Mouse (Mus musculus): ENCODE data around the gene Lrch1. TPM values are rescaled to one million over a fixed set of nuclear protein-coding genes. Genes with fewer than 3 reads are reported as not detected.

Gene Lrch1
- polyA plus RNA-seq, 2 experiments: 2.7 to 3.4 TPM

- Histone ChIP-seq H3K9me3 (ENCODE audit: control insufficient read depth, low read length) (no peaks in the 10 kb centered on the region), H3K9ac (replicated peaks) (no peak overlapping the region), H3K27ac (no peak overlapping the region), H3K4me2 (ENCODE audit: low read depth) (no peak overlapping the region), H3K36me3 (replicated peaks; ENCODE audit: control insufficient read depth, insufficient read depth, low read depth) (no peaks in the 10 kb centered on the region), H3K27me3 (ENCODE audit: control insufficient read depth, insufficient read depth, low read length) (no peaks in the 10 kb centered on the region), H3K4me1 (replicated peaks; ENCODE audit: control insufficient read depth in 2 of 2, insufficient read depth in 2 of 2, low read length in 1 of 2) (peaks cover under 1 to 21% of the 10 kb centered on the region in 2 experiments; a peak in 3 of 4 replicates), H3K4me3 (ENCODE audit: insufficient read depth in 1 of 2, low read depth in 2 of 2, low read length in 2 of 2) (no peak overlapping the region)
- DNase-seq (ENCODE audit: low read depth in 3 of 3, low spot score in 3 of 3) (no peak), ATAC-seq (ENCODE audit: insufficient read depth) (peak; percentile 20; the same call in 1 of the 2 replicates)
- TF ChIP-seq EP300 (IDR thresholded peaks at IDR 0.05; ENCODE audit: low read depth) (no peak), CTCF (IDR thresholded peaks at IDR 0.05; ENCODE audit: low read depth) (no peak)
- WGBS (ENCODE audit: insufficient replicate concordance): 62% methylated on average over 4 of the region's 4 CpGs
These were observed 6.9 kb downstream of the Lrch1 start for GRCm38 (mm10) chr14:74940741-74941140.

- Histone ChIP-seq H3K4me1 (replicated peaks; ENCODE audit: control insufficient read depth in 2 of 2, insufficient read depth in 2 of 2, low read length in 1 of 2) (peaks cover 0 to 19% of the 10 kb centered on the region in 2 experiments; a peak in 3 of 4 replicates), H3K36me3 (replicated peaks; ENCODE audit: control insufficient read depth, insufficient read depth, low read depth) (no peaks in the 10 kb centered on the region), H3K9me3 (ENCODE audit: control insufficient read depth, low read length) (no peaks in the 10 kb centered on the region), H3K4me2 (ENCODE audit: low read depth) (no peak overlapping the region), H3K9ac (replicated peaks) (no peak overlapping the region), H3K27me3 (ENCODE audit: control insufficient read depth, insufficient read depth, low read length) (no peaks in the 10 kb centered on the region), H3K27ac (no peak overlapping the region), H3K4me3 (ENCODE audit: insufficient read depth in 1 of 2, low read depth in 2 of 2, low read length in 2 of 2) (no peak overlapping the region)
- no peak for DNase-seq (ENCODE audit: low read depth in 3 of 3, low spot score in 3 of 3)
- 31% methylated on average over 9 of the region's 9 CpGs for WGBS (ENCODE audit: insufficient replicate concordance)
- ATAC-seq (ENCODE audit: insufficient read depth): no peak
- no peak for TF ChIP-seq CTCF (IDR thresholded peaks at IDR 0.05; ENCODE audit: low read depth)
- TF ChIP-seq EP300 (IDR thresholded peaks at IDR 0.05; ENCODE audit: low read depth): no peak
These were observed 8.3 kb downstream of the Lrch1 start for GRCm38 (mm10) chr14:74939355-74939754.

GRCm38 (mm10) chr14:74938896-74939295, 8.8 kb downstream of the Lrch1 start:
- Histone ChIP-seq H3K27ac (no peak overlapping the region), H3K9me3 (ENCODE audit: control insufficient read depth, low read length) (no peaks in the 10 kb centered on the region), H3K4me3 (ENCODE audit: insufficient read depth in 1 of 2, low read depth in 2 of 2, low read length in 2 of 2) (no peak overlapping the region), H3K9ac (replicated peaks) (no peak overlapping the region), H3K4me2 (ENCODE audit: low read depth) (no peak overlapping the region), H3K27me3 (ENCODE audit: control insufficient read depth, insufficient read depth, low read length) (no peaks in the 10 kb centered on the region), H3K4me1 (replicated peaks; ENCODE audit: control insufficient read depth in 2 of 2, insufficient read depth in 2 of 2, low read length in 1 of 2) (peaks cover 0 to 19% of the 10 kb centered on the region in 2 experiments; a peak in 3 of 4 replicates), H3K36me3 (replicated peaks; ENCODE audit: control insufficient read depth, insufficient read depth, low read depth) (no peaks in the 10 kb centered on the region)
- ATAC-seq (ENCODE audit: insufficient read depth) (no peak), DNase-seq (ENCODE audit: low read depth in 3 of 3, low spot score in 3 of 3) (no peak)
- TF ChIP-seq CTCF (IDR thresholded peaks at IDR 0.05; ENCODE audit: low read depth): no peak
- no peak for TF ChIP-seq EP300 (IDR thresholded peaks at IDR 0.05; ENCODE audit: low read depth)
- WGBS (ENCODE audit: insufficient replicate concordance): 49% methylated on average over 3 of the region's 3 CpGs

GRCm38 (mm10) chr14:74936557-74937261, 11.0 kb downstream of the Lrch1 start:
- Histone ChIP-seq H3K27me3 (ENCODE audit: control insufficient read depth, insufficient read depth, low read length) (no peaks in the 10 kb centered on the region), H3K9ac (replicated peaks) (no peak overlapping the region)
- no peak for TF ChIP-seq CTCF (IDR thresholded peaks at IDR 0.05; ENCODE audit: low read depth)
- no peak for TF ChIP-seq EP300 (IDR thresholded peaks at IDR 0.05; ENCODE audit: low read depth)

DNA sequence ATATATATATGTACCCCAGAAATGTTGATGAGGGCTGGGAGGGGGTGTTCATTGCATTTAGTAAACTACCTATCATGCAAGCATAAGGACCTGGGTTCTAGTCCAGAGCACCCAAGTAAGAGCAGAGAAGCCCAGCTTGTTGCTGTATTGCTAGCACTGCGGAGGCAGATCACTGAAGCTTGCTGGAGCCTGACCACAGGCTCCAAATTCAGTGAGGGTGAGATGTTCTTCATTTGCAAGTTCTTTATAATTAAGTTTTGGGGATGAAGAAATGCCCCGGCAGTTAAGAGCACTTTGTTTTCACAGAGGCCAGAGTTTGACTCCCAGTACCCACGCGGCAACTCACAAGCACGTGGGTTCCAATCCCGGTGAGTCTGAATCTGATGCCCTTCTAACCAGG, 12.6 kb downstream of the Lrch1 start:
- Histone ChIP-seq H3K9ac (replicated peaks) (no peak overlapping the region), H3K4me2 (ENCODE audit: low read depth) (no peak overlapping the region), H3K27ac (no peak overlapping the region), H3K4me3 (ENCODE audit: insufficient read depth in 1 of 2, low read depth in 2 of 2, low read length in 2 of 2) (no peak overlapping the region), H3K4me1 (replicated peaks; ENCODE audit: control insufficient read depth in 2 of 2, insufficient read depth in 2 of 2, low read length in 1 of 2) (peaks cover 0 to 23% of the 10 kb centered on the region in 2 experiments; a peak in 3 of 4 replicates), H3K36me3 (replicated peaks; ENCODE audit: control insufficient read depth, insufficient read depth, low read depth) (no peaks in the 10 kb centered on the region), H3K27me3 (ENCODE audit: control insufficient read depth, insufficient read depth, low read length) (no peaks in the 10 kb centered on the region), H3K9me3 (ENCODE audit: control insufficient read depth, low read length) (no peaks in the 10 kb centered on the region)
- TF ChIP-seq CTCF (IDR thresholded peaks at IDR 0.05; ENCODE audit: low read depth): no peak
- no peak for TF ChIP-seq EP300 (IDR thresholded peaks at IDR 0.05; ENCODE audit: low read depth)
- ATAC-seq (ENCODE audit: insufficient read depth) (no peak), DNase-seq (ENCODE audit: low read depth in 3 of 3, low spot score in 3 of 3) (no peak)
- 89% methylated on average over 6 of the region's 6 CpGs for WGBS (ENCODE audit: insufficient replicate concordance)

More at GRCm38 (mm10) chr14:74936557-74937261, 11.0 kb downstream of the Lrch1 start:
- no peak overlapping the region for H3K4me2 ChIP-seq (ENCODE audit: low read depth)
- H3K9me3 ChIP-seq (ENCODE audit: control insufficient read depth, low read length): no peaks in the 10 kb centered on the region
- H3K36me3 ChIP-seq (replicated peaks; ENCODE audit: control insufficient read depth, insufficient read depth, low read depth): no peaks in the 10 kb centered on the region
- H3K27ac ChIP-seq: no peak overlapping the region
- no peak for ATAC-seq (ENCODE audit: insufficient read depth)
- H3K4me3 ChIP-seq (ENCODE audit: insufficient read depth in 1 of 2, low read depth in 2 of 2, low read length in 2 of 2): no peak overlapping the region
- DNase-seq (ENCODE audit: low read depth in 3 of 3, low spot score in 3 of 3): no peak
- 22% methylated on average over 2 of the region's 2 CpGs for WGBS (ENCODE audit: insufficient replicate concordance)
- H3K4me1 ChIP-seq (replicated peaks; ENCODE audit: control insufficient read depth in 2 of 2, insufficient read depth in 2 of 2, low read length in 1 of 2): peaks cover 0 to 19% of the 10 kb centered on the region in 2 experiments; a peak in 3 of 4 replicates

Measured in liver, embryonic 14.5 days (tissue).